Mouse (Mus musculus) small intestine, adult 2 months (tissue): Measurements from ENCODE around the gene Slc37a1.

Source experiments
- CTCF ChIP-seq: fragments of 200-500 bp; IDR thresholded peaks from 2 replicates; pipeline ENCODE4 v1.5.1; 2012; ENCODE audit warnings: low read depth, mild to moderate bottlenecking, control low read depth, inconsistent platforms, low read length, moderate library complexity, mixed read lengths; ENCODE audit not compliant: insufficient replicate concordance, insufficient read length; ENCODE audit errors: extremely low read depth
- POLR2A ChIP-seq: fragments of 200-500 bp; IDR thresholded peaks from 2 replicates; pipeline ENCODE4 v1.6.1; 2012; ENCODE audit warnings: low read depth, mild to moderate bottlenecking, control low read depth, inconsistent platforms, low read length, moderate library complexity

GRCm38 (mm10) chr17:31259145-31259544 lies 27.4 kb upstream of the Slc37a1 start:
- TF ChIP-seq POLR2A, result no peak
- no peak for TF ChIP-seq CTCF
